Mouse (Mus musculus) liver, embryonic 14.5 days (tissue): ENCODE data around the gene 4933405L10Rik.

Source experiments
- CTCF ChIP-seq: IDR thresholded peaks from 2 replicates; pipeline ENCODE4 v1.5.1; 2016; ENCODE audit warnings: antibody characterized with exemption, low read depth, control low read depth
- EP300 ChIP-seq: IDR thresholded peaks from 2 replicates; pipeline ENCODE4 v1.6.1; 2016; ENCODE audit warnings: antibody characterized with exemption, low read depth

GRCm38 (mm10) chr8:105722861-105723260, 15.4 kb downstream of the 4933405L10Rik start:
- TF ChIP-seq EP300 (no peak), CTCF (no peak)
